Mouse (Mus musculus) adrenal gland, adult 18-20 months (tissue): ENCODE measurements around the gene Sntg2. TPM values are rescaled to one million over a fixed set of nuclear protein-coding genes. Genes with fewer than 3 reads are reported as not detected.
A peak's percentile ranks its signal among the peaks of the same experiment; 100 is the strongest.

Experiments used
- DNase-seq, 2 experiments: peaks; one replicate each; pipeline ENCODE4 v3.0.0; 2021 to 2022; ENCODE audit warnings: low spot score in 2 of 2
- long read RNA-seq, 2 experiments: library from polyadenylated mRNA; stranded (forward); transcript quantifications; one replicate each; pipeline ENCODE4 v2.0.0; 2021
- total RNA-seq, 2 experiments: library from RNA; stranded (reverse); gene quantifications; 1 replicate in 1 of 2; 2 replicates in 1 of 2; pipeline ENCODE4 v1.2.3; 2021

Gene Sntg2
- under 1 TPM; 0.70 to 0.77 TPM for total RNA-seq
- long read RNA-seq, experiment 1: 0 reads
- long read RNA-seq, experiment 2, partial matches to known transcripts: 1 of 6 reads
- long read RNA-seq, experiment 2, other reads (novel, unspliced or antisense): 2 of 6 reads

GRCm38 (mm10) chr12:30372933-30373501 is at the start of gene Sntg2:
Gene Sntg2, minus strand, starts transcription at chr12:30373375.
- peak; percentile 67 to 72 for DNase-seq

- no peak for DNase-seq
Observed at GRCm38 (mm10) chr12:30416547-30416946, 43.4 kb upstream of the Sntg2 start.

- DNase-seq: peak in 1 of 2 experiments; percentile 12
Observed at GRCm38 (mm10) chr12:30415981-30416380, 42.8 kb upstream of the Sntg2 start.

GRCm38 (mm10) chr12:30402651-30403050 is 29.5 kb upstream of the Sntg2 start:
- no peak for DNase-seq

GRCm38 (mm10) chr12:30400531-30400930 is 27.4 kb upstream of the Sntg2 start:
- DNase-seq: no peak

GRCm38 (mm10) chr12:30400114-30400513 is 26.9 kb upstream of the Sntg2 start:
- DNase-seq: no peak

- no peak for DNase-seq
Observed at GRCm38 (mm10) chr12:30372293-30372692, 882 bp downstream of the Sntg2 start.

GRCm38 (mm10) chr12:30369786-30370185 is 3.4 kb downstream of the Sntg2 start:
- peak; percentile 77 to 78 for DNase-seq

- DNase-seq: no peak
Observed at GRCm38 (mm10) chr12:30369141-30369540, 4.0 kb downstream of the Sntg2 start.

GRCm38 (mm10) chr12:30362306-30362705 is 10.9 kb downstream of the Sntg2 start:
- DNase-seq: no peak

GRCm38 (mm10) chr12:30357666-30358065 is 15.5 kb downstream of the Sntg2 start:
- no peak for DNase-seq

GRCm38 (mm10) chr12:30352393-30352792 is 20.8 kb downstream of the Sntg2 start:
- DNase-seq: no peak

- no peak for DNase-seq
Observed at GRCm38 (mm10) chr12:30348036-30348435, 25.1 kb downstream of the Sntg2 start.

GRCm38 (mm10) chr12:30347284-30347683 is 25.9 kb downstream of the Sntg2 start:
- DNase-seq: no peak

GRCm38 (mm10) chr12:30344806-30345205 is 28.4 kb downstream of the Sntg2 start:
- no peak for DNase-seq

- no peak for DNase-seq
Observed at GRCm38 (mm10) chr12:30336301-30336700, 36.9 kb downstream of the Sntg2 start.

GRCm38 (mm10) chr12:30334502-30334901 is 38.7 kb downstream of the Sntg2 start:
- no peak for DNase-seq

- no peak for DNase-seq
Observed at GRCm38 (mm10) chr12:30317971-30318370, 55.2 kb downstream of the Sntg2 start.

GRCm38 (mm10) chr12:30313021-30313420 is 60.2 kb downstream of the Sntg2 start:
- no peak for DNase-seq

- DNase-seq: no peak
Observed at GRCm38 (mm10) chr12:30308197-30308939, 64.8 kb downstream of the Sntg2 start.

GRCm38 (mm10) chr12:30292724-30293560 is 80.2 kb downstream of the Sntg2 start:
- DNase-seq: no peak
